Mouse (Mus musculus) C2C12 (cell line): Measurements from ENCODE around the gene Col10a1.

ENCODE experiments used
- CTCF ChIP-seq: IDR thresholded peaks from one replicate; pipeline ENCODE4 v1.5.1; 2011; ENCODE audit not compliant: control insufficient read depth, insufficient read depth, insufficient read length
- MAX ChIP-seq: IDR thresholded peaks from one replicate; pipeline ENCODE4 v1.6.1; 2011; ENCODE audit warnings: mild to moderate bottlenecking, control low read depth
- MYOD1 ChIP-seq: IDR thresholded peaks from one replicate; pipeline ENCODE4 v1.6.1; 2011; ENCODE audit warnings: low read depth; ENCODE audit not compliant: control insufficient read depth, insufficient read length
- USF1 ChIP-seq: IDR thresholded peaks from one replicate; pipeline ENCODE4 v1.6.1; 2011; ENCODE audit warnings: low read depth, mild to moderate bottlenecking, control low read depth, moderate library complexity

GRCm38 (mm10) chr10:34352166-34352565, 37.6 kb upstream of the Col10a1 start:
- TF ChIP-seq MAX: no peak
- TF ChIP-seq CTCF: no peak
- no peak for TF ChIP-seq USF1
- no peak for TF ChIP-seq MYOD1
